Mouse (Mus musculus): ENCODE measurements around the gene Phlpp1.

DNA sequence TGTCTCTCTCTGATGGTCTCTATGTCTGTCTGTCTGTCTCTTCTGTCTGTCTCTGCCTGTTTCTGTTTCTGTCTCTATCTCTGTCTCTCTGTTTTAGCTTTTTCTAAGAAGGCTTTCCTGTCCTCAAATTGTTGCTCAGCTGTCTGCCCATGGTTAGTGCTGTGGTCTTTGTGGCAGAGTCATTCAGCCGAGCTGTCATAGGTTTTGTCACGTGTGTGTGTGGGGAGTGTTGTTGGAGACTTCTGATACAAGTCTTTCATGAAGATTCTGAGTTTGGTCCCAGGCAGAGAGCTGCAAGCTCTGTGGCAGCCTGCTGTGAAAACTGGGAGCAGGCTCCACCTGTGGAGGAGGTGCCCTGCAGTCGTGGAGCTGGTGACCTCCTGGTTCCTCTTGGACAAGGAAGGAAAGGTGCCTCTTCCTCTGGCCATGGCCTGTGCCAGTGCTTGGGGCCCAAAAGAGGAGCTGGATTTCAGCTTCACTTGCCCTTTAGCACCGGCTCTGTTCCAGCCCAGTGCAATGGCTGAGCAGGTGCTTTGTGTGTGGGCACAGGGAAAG, 13.5 kb upstream of the Phlpp1 start:
- TF ChIP-seq EP300 (IDR thresholded peaks at IDR 0.05; ENCODE audit: low read depth) = no peak
- TF ChIP-seq CTCF (IDR thresholded peaks at IDR 0.05; ENCODE audit: low read depth) = no peak
